Mouse (Mus musculus): ENCODE data around the gene Asb16. TPM values are rescaled to one million over a fixed set of nuclear protein-coding genes. Genes with fewer than 3 reads are reported as not detected.

The Asb16 gene
- polyA plus RNA-seq, 1 experiment, result not detected

GRCm38 (mm10) chr11:102244926-102245449 lies 23.6 kb upstream of the Asb16 start:
- H3K36me3 ChIP-seq (ENCODE audit: control insufficient read depth, insufficient read depth), result no peaks in the 10 kb centered on the region

DNA sequence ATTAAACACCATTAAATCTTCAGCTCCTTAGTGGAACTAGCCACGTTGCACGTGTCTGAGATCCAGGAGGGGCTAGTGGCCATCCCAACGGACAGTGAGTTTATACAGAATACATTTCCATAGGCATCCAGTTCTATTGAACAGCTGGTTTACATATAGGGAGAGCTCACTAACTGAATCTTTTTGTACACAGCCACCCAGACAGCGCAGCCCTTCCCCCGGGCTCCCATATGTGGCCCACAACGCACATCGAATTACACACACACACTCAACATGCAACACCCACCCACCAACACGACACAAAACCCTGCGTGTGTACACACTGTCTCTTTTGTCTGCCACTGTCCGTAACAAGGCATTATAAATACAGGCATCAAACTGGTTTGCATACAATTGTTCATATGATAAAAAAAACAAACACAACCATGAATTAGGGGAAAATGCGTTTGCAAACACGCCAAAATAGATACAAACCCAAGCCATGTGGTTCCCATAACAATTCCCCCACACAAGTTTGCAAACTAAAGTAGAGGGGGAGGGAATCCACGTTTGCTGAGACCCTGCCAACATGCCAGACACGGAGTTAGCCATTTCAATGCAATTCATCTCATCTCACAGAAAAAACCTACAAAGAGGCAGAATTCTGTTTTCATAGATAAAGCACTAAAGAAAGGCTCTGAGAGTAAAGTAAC lies 22.8 kb upstream of the Asb16 start:
- no peaks in the 10 kb centered on the region for H3K27me3 ChIP-seq (ENCODE audit: control insufficient read depth, insufficient read depth, insufficient read length)
- peaks cover 21% of the 10 kb centered on the region for H3K79me2 ChIP-seq (ENCODE audit: control insufficient read depth, insufficient read depth)
- TF ChIP-seq CEBPB (IDR thresholded peaks at IDR 0.05; ENCODE audit: low read depth) (no peak), FOSL1 (IDR thresholded peaks at IDR 0.05; ENCODE audit: insufficient read depth, low read length, poor library complexity, severe bottlenecking) (no peak), MYOD1 (IDR thresholded peaks at IDR 0.05; ENCODE audit: control insufficient read depth, insufficient read length, low read depth) (no peak), MYOG (IDR thresholded peaks at IDR 0.05; ENCODE audit: control insufficient read depth, extremely low read depth, insufficient read length) (no peak), USF1 (IDR thresholded peaks at IDR 0.05; ENCODE audit: low read depth) (no peak), CTCF (IDR thresholded peaks at IDR 0.05; ENCODE audit: control insufficient read depth, insufficient read depth, insufficient read length) (no peak), MAX (IDR thresholded peaks at IDR 0.05) (no peak)
- H3K79me3 ChIP-seq (ENCODE audit: low read depth), result peaks cover 5% of the 10 kb centered on the region
- peaks cover 3% of the 10 kb centered on the region for H3K36me3 ChIP-seq (ENCODE audit: control insufficient read depth, insufficient read depth)
- H3ac ChIP-seq (ENCODE audit: control insufficient read depth, insufficient read length, low read depth), result no peak overlapping the region
- no peak overlapping the region for H3K4me3 ChIP-seq (ENCODE audit: insufficient read depth, poor library complexity, severe bottlenecking)

More at GRCm38 (mm10) chr11:102244926-102245449, 23.6 kb upstream of the Asb16 start:
- Histone ChIP-seq H3K79me2 (ENCODE audit: control insufficient read depth, insufficient read depth) (peaks cover 13% of the 10 kb centered on the region), H3K79me3 (ENCODE audit: low read depth) (peaks cover 5% of the 10 kb centered on the region), H3K4me3 (ENCODE audit: insufficient read depth, poor library complexity, severe bottlenecking) (peak overlapping the region; percentile 16), H3K27me3 (ENCODE audit: control insufficient read depth, insufficient read depth, insufficient read length) (no peaks in the 10 kb centered on the region), H3ac (ENCODE audit: control insufficient read depth, insufficient read length, low read depth) (no peak overlapping the region)
- no peak for TF ChIP-seq MYOG (IDR thresholded peaks at IDR 0.05; ENCODE audit: control insufficient read depth, extremely low read depth, insufficient read length)
- no peak for TF ChIP-seq CEBPB (IDR thresholded peaks at IDR 0.05; ENCODE audit: low read depth)
- no peak for TF ChIP-seq CTCF (IDR thresholded peaks at IDR 0.05; ENCODE audit: control insufficient read depth, insufficient read depth, insufficient read length)
- peak; percentile 90 for TF ChIP-seq MAX (IDR thresholded peaks at IDR 0.05)
- peak; percentile 95 for TF ChIP-seq FOSL1 (IDR thresholded peaks at IDR 0.05; ENCODE audit: insufficient read depth, low read length, poor library complexity, severe bottlenecking)
- peak; percentile 66 for TF ChIP-seq MYOD1 (IDR thresholded peaks at IDR 0.05; ENCODE audit: control insufficient read depth, insufficient read length, low read depth)

- Histone ChIP-seq H3K79me3 (ENCODE audit: low read depth) (peaks cover 5% of the 10 kb centered on the region), H3K27me3 (ENCODE audit: control insufficient read depth, insufficient read depth, insufficient read length) (no peaks in the 10 kb centered on the region), H3ac (ENCODE audit: control insufficient read depth, insufficient read length, low read depth) (no peak overlapping the region), H3K4me3 (ENCODE audit: insufficient read depth, poor library complexity, severe bottlenecking) (no peak overlapping the region), H3K79me2 (ENCODE audit: control insufficient read depth, insufficient read depth) (peaks cover 23% of the 10 kb centered on the region), H3K36me3 (ENCODE audit: control insufficient read depth, insufficient read depth) (peaks cover 8% of the 10 kb centered on the region)
- TF ChIP-seq CEBPB (IDR thresholded peaks at IDR 0.05; ENCODE audit: low read depth), result no peak
These were observed 22.3 kb upstream of the Asb16 start for GRCm38 (mm10) chr11:102246273-102246635.

DNA sequence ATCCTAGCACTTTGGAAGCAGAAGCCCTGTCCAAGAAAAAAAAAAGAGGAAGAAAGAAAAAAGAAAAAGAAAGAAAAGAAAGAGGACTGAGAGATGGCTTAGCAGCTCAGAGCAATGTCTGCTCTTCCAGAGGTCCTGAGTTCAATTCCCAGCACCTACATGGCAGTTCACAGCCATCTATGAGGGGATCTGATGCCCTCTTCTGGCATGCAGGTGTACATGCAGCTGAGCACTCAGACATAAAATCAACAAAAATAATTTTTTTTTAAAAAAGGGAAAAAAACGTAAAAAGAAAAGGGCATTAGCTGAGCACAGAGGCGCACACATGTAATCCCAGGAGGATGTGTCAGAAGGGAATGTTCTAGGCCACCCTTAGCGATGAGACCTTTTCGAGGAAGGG lies 21.7 kb upstream of the Asb16 start:
- Histone ChIP-seq H3K36me3 (ENCODE audit: control insufficient read depth, insufficient read depth) (peaks cover 14% of the 10 kb centered on the region), H3K79me2 (ENCODE audit: control insufficient read depth, insufficient read depth) (peaks cover 23% of the 10 kb centered on the region), H3K79me3 (ENCODE audit: low read depth) (peaks cover 5% of the 10 kb centered on the region), H3K27me3 (ENCODE audit: control insufficient read depth, insufficient read depth, insufficient read length) (no peaks in the 10 kb centered on the region), H3ac (ENCODE audit: control insufficient read depth, insufficient read length, low read depth) (no peak overlapping the region), H3K4me3 (ENCODE audit: insufficient read depth, poor library complexity, severe bottlenecking) (no peak overlapping the region)
- TF ChIP-seq MYOG (IDR thresholded peaks at IDR 0.05; ENCODE audit: control insufficient read depth, extremely low read depth, insufficient read length), result no peak
- no peak for TF ChIP-seq FOSL1 (IDR thresholded peaks at IDR 0.05; ENCODE audit: insufficient read depth, low read length, poor library complexity, severe bottlenecking)
- TF ChIP-seq MAX (IDR thresholded peaks at IDR 0.05), result no peak

DNA sequence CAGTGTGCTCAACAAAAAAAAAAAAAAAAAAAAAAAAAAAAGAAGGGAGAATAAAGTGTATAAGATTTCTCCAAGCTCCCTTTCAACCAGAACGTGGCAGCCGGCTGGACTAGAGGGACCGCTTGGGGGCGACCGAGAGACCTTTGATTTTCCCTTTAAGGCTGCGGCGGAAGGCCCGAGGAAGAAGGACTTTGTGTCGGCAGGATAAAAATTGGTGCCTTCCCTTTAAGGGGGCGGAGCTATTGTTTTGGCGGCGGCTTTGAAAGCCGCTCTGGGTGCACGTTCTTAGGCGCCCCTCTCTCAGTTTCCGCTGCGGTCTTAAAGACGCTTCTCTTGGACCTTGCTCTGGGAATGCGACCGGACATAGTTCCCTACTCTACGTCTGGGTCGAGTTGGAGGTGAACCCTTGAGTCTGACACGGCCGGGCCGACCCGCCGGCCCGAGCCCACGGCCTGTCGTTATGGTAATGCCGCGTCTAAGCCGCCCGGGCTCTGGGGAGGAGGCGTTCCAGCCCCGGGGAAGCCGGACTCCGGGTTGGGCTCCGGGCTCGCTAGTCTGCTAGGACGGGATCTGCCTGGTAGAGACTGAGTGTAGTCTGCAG lies 19.8 kb upstream of the Asb16 start, which contains the start of gene BC030867:
TSS of gene BC030867 (plus strand) at position 253 of the 601 bp plus-strand sequence.
- Histone ChIP-seq H3ac (ENCODE audit: control insufficient read depth, insufficient read length, low read depth) (peak within 1 kb of the TSS; percentile 98), H3K27me3 (ENCODE audit: control insufficient read depth, insufficient read depth, insufficient read length) (no peaks in the 10 kb centered on the region), H3K79me3 (ENCODE audit: low read depth) (peaks cover 5% of the 10 kb centered on the region)

More for the DNA sequence above, 19.8 kb upstream of the Asb16 start, which contains the start of gene BC030867:
- H3K4me3 ChIP-seq (ENCODE audit: insufficient read depth, poor library complexity, severe bottlenecking), result peak within 1 kb of the TSS; percentile 90
- H3K36me3 ChIP-seq (ENCODE audit: control insufficient read depth, insufficient read depth), result peaks cover 31% of the 10 kb centered on the region
- no peak for TF ChIP-seq MYOG (IDR thresholded peaks at IDR 0.05; ENCODE audit: control insufficient read depth, extremely low read depth, insufficient read length)
- TF ChIP-seq MAX (IDR thresholded peaks at IDR 0.05), result peak; percentile 45
- TF ChIP-seq USF1 (IDR thresholded peaks at IDR 0.05; ENCODE audit: low read depth), result no peak
- no peak for TF ChIP-seq CEBPB (IDR thresholded peaks at IDR 0.05; ENCODE audit: low read depth)
- TF ChIP-seq CTCF (IDR thresholded peaks at IDR 0.05; ENCODE audit: control insufficient read depth, insufficient read depth, insufficient read length), result peak; percentile 27
- no peak for TF ChIP-seq FOSL1 (IDR thresholded peaks at IDR 0.05; ENCODE audit: insufficient read depth, low read length, poor library complexity, severe bottlenecking)
- no peak for TF ChIP-seq MYOD1 (IDR thresholded peaks at IDR 0.05; ENCODE audit: control insufficient read depth, insufficient read length, low read depth)
- peaks cover 23% of the 10 kb centered on the region for H3K79me2 ChIP-seq (ENCODE audit: control insufficient read depth, insufficient read depth)
